Mouse (Mus musculus) right cerebral cortex, adult 2 months (tissue): Measurements from ENCODE around the gene Asah2.
A peak's percentile ranks its signal among the peaks of the same experiment; 100 is the strongest.

Experiments used
- DNase-seq, 2 experiments: peaks; one replicate each; pipeline ENCODE4 v3.0.0; 2021 to 2022; ENCODE audit warnings: low spot score in 2 of 2

Asah2 gene

DNA sequence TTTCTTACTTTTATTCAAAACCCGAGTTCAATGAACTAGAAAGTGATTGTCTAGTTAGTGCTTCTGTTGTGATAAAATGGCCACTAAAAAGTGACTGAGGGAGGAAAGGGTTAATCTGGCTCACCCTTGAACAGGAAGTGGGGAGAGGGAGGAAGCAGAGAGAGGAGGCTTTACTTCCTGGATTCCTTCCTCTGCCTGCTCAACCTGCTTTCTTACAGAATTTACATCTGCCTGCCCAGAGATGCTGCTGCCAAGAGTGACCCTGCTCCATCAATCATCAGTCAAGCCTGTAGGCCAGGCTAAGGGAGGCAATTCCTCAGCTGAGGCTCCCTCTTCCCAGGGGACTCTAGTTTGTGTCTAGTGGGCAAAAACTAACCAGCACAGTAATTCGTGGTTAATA is 132.1 kb downstream of the Asah2 start:
- no peak for DNase-seq

GRCm38 (mm10) chr19:31971998-31972397 is 136.0 kb downstream of the Asah2 start:
- peak; percentile 86 to 88 for DNase-seq

GRCm38 (mm10) chr19:31971405-31971804 is 136.6 kb downstream of the Asah2 start:
- DNase-seq: no peak

GRCm38 (mm10) chr19:31967933-31968532 is 140.0 kb downstream of the Asah2 start:
- no peak for DNase-seq

GRCm38 (mm10) chr19:31963147-31963546 is 144.9 kb downstream of the Asah2 start:
- DNase-seq: no peak

GRCm38 (mm10) chr19:31960434-31960833 is 147.6 kb downstream of the Asah2 start:
- DNase-seq: no peak

GRCm38 (mm10) chr19:31956359-31956758 is 151.7 kb downstream of the Asah2 start:
- no peak for DNase-seq

GRCm38 (mm10) chr19:31954696-31955095 is 153.3 kb downstream of the Asah2 start:
- DNase-seq: no peak

DNA sequence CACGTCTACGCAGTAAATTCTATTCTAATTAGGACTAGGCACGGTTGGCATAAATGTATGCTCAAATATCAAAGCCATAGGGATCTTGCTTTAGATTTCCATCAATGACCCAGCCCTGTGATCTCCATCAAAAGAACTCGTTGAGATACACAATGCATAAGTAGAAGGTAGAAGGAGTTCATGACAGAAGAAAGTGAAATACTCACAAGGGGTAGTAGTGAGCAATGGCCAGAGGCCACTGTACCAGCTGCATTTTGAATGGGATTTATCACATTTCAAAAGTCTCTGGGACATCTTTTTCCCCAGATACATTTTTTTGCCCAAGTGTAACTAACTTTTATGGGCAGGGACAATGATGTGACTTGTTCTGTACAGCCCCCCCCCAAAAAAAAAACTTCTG is 153.7 kb downstream of the Asah2 start:
- DNase-seq: no peak

DNA sequence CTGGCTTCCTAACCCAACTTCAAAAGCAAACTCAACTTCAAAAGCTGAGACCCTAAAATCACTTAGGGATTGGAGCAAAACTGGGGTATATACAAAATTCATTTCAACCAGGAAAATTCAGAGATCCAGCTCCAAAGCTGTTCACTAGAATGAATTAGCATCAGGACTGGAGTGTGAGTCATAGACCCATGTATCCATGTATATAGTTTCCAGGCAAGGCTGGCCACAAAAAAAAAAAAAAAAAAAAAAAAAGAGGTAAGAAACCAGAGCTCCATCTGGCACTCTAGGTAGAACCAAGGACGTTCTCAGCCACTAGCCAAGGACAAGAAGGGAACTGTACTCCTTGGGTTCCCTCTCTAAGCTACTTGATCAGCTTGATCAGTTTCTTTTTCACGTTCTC is 154.2 kb downstream of the Asah2 start:
- DNase-seq: no peak

GRCm38 (mm10) chr19:31950793-31951489 is 157.1 kb downstream of the Asah2 start:
- no peak for DNase-seq
